Mouse (Mus musculus) CD4-positive, CD25-positive, alpha-beta regulatory T cell, adult 4 months (primary cell): ENCODE measurements around the gene Nt5c2. TPM values are rescaled to one million over a fixed set of nuclear protein-coding genes. Genes with fewer than 3 reads are reported as not detected.
A peak's percentile ranks its signal among the peaks of the same experiment; 100 is the strongest.
"Not testable (repeated sequence)": the region's sequence is repeated elsewhere in the genome, so short reads cannot be mapped to it uniquely, and the experiment has no call there.

ENCODE experiments used
- ATAC-seq: one replicate; pipeline ENCODE4 v1.8.0; 2017
- polyA plus RNA-seq, 2 experiments: library from polyadenylated mRNA; unstranded; fragments of 100-300 nt; shearing (Covaris generic); gene quantifications; one replicate each; pipeline ENCODE4 v1.2.1; 2017

The Nt5c2 gene
- polyA plus RNA-seq, 2 experiments from 2014 or later: 38.0 to 42.2 TPM

DNA sequence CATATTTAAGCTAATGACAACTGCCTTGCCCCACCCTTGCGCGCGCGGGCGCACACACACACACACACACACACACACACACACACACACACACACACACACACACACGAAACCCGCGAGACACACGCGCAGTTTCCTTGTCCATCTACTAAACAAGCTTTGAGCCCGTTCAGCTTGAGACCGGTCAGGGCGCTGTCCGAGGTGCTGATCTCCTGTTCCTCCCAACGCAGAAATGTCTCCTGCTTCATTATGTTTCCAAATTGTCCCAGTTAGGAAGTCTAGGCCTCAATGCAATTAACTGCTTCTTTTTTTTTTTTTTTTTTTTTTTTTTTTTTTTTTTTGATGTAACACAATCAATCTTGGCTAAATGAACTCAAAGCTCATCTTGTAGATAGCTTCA is 1.5 kb upstream of the Nt5c2 start:
- no peak for ATAC-seq

DNA sequence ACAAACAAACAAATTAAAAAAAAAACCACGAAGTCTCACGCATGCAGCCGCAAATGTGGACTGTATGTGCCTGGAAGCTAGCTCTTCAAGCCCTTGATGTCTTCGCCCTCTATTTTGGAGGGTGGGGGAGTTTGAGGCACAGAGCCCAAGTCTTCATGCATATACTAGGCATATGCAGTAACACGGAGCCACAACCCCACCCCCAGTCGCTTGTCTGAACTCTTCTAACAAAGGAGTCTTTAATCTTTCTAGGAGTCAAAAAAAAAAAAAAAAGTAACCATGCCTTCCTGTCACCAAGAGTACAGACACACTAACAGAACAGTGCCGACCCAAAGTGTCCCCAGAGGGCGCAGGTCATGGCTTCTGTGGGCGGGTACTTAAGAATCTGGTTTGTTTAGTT is 1.0 kb upstream of the Nt5c2 start:
- no peak for ATAC-seq

DNA sequence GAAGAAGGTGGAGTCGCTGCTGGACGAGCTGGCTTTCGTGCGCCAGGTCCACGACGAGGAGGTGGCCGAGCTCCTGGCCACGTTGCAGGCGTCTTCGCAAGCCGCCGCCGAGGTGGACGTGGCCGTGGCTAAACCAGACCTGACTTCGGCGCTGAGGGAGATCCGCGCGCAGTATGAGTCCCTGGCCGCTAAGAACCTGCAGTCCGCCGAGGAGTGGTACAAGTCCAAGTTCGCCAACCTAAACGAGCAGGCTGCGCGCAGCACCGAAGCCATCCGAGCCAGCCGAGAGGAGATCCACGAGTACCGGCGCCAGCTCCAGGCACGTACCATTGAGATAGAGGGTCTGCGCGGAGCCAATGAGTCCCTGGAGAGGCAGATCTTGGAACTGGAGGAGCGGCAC is 443 bp upstream of the Nt5c2 start:
- no peak for ATAC-seq

DNA sequence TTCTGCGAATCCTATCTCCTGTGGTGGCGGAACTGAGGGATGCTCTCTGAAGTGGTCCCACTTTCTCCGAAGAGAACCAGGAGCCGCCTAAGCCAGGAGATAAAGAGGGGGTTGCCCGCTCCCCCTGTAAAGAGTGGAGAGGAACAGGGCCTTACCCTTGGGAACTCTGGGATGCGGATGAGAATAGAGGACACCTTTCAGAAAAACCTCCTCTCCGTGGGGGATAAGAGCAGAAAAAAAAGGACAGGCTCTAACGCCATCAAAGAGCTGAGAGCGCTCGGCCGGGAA is 850 bp downstream of the Nt5c2 start:
- no peak for ATAC-seq

DNA sequence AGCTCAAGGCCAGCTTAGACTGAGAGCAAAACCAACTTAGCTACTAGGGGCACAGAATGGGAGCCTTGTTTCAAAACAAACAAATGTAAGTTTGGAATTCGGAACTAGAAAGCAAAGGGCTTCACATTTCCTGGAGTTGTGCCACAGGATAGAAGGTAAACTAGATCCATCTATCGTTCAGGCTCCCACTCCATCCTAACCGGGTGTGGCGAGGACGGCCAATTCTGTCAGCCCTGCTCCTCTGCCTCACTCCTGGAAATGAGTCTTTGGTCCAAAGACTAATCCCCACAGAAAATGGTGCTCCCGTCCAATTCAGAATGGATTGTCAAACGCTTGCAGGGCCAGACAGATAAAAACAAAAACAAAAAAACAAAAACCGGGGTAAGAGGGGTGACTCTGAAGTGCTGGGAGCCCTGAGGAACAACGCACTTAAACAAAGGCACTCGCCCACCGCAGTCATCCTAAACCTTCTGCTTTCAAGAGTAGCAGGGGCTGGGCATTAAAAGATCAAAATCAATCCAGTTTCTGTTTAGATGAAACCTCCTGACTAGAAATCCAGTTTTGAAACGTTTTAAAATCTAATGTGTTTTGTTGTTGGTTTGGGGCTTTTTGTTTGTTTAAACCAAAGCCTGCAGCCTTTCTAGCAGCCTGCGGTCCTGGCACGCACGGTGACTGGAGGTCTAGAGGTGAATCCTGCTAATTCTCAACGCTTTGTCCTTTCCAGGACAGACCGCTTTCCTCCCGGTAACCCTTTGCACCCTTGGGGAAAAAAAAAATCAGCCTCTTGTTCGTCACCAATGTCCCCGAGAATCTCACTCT is 1.4 kb downstream of the Nt5c2 start:
- ATAC-seq: no peak

DNA sequence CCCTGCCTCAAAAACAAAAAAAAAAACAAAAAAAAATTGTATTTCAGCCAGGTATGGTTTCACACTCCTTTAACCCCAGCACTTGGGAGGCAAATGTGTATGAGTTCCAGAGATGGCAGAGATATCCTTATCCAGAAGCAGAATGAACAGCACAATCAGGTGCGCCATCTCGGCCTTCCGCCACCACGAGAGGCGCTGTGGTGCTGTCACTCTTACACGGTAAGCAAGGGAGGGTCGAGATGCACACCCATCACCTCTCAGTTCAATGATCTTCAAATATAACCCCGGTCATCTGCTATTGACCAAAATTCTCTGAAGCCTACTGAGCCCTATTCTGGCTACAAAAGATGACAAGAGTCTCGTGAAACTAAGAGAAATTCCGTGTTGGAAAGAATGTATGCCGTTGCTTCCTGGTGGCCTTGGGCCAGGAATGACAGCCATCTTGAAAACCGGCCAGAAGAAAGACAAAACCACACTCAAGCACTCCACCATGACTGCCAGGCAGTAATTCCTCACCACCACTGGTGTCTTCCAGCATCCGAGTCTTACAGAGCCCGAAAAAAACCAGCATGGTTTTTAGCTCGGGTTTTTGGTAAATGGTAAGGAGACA is 2.3 kb downstream of the Nt5c2 start:
- no peak for ATAC-seq

DNA sequence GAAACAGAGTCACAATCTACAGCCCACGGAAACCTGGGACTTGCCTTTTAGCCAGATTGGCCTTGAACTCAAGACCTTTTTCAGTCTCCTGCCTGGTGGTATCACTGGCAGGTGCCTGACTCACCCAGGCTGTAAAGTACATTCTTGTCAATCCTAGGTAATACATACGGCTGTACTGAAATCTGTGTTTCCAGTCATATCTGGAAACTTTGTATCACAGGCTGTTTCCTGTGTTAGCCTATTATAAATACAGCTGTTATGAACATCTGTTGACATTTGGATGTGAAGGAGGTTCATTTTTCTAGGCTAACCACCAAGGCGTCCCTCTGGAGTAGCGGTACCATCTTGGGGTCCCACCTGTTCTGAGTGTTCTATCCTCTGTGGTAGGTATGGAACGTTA is 5.0 kb downstream of the Nt5c2 start:
- ATAC-seq: no peak

DNA sequence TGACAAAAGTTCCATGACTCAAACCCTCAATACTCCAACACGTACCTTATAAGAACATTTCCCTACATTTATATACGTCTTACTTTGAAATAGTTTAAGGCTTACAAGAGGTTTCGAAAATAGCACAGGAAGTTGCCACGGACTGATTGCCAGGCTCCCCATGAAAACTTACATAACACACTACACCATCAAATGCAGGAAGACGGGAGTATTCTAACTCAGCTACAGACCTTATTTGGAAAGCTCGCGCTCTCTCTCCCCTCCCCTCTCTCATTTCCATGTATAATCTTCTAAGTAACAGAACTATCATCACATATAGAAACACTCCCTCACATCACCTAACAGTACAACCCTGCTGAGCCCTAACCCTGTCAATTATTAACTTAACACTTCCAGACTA is 5.5 kb downstream of the Nt5c2 start:
- ATAC-seq: no peak

DNA sequence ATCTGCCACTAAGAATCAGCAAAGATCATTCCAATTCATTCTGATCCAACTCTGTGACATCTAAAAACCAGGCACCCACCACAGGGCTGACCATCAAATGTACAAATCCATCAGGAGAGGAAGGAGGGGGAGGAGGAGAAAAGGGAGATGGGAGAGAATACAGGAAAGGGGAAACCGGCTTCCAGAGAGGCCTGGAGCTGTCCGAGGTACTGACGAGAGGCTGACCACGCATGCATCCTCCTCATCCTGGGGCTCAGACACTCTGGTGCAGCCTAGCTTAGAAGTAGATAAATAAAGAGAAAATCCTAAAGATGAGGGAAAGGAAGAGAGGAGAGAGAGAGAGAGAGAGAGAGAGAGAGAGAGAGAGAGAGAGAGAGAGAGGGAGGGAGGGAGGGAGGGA is 8.6 kb downstream of the Nt5c2 start:
- no peak for ATAC-seq

DNA sequence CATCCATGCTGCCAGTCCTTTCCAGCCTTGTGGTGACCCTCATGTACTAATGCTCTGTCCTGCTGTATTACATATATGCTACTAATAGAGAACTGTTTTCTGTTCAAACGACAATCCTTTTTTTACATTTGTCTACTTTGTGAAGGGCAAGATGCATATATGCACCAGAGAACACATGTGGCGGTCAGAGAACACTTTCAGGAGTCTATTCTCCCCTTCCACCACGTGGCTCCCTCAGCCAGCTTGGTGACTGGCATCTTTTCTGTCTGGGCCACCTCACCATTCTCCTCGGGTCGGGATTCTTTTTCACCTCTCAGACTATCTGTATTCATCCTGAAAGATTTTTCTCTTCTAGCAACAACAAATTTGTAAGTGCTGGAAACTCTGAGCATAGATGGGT is 9.1 kb downstream of the Nt5c2 start:
- ATAC-seq: no peak

DNA sequence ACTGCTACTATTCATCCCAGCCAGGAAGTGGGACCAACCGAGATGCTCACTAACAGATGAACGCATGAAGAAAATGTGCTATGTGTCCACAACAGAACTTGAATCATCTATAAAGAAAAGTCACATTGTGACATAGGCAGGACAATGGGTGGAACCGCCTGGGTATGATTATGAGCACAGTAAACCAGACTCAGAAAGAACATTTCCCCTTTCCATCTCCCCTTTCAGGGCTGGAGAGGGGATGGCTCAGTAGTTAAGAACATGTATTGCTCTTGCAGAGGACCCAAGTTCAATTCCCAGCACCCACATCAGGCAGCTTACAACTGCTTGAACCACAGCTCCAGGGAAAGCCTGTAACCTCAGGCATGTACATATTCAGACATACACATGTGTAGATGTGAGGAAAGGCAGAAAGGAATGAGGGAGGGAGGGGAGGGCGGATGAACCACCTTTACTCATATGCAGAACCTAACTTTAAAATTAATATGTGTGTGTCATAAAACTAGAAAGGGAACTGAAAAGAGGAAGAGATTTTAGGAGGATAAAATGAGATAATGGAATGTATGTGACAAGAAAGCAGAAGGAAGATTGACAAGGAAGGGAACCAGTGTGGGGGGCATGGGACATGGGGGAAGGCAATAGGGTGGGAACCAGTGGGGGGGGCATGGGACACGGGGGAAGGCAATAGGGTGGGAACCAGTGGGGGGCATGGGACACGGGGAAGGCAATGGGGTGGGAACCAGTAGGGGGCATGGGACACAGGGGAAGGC is 11.0 kb downstream of the Nt5c2 start:
- no peak for ATAC-seq

DNA sequence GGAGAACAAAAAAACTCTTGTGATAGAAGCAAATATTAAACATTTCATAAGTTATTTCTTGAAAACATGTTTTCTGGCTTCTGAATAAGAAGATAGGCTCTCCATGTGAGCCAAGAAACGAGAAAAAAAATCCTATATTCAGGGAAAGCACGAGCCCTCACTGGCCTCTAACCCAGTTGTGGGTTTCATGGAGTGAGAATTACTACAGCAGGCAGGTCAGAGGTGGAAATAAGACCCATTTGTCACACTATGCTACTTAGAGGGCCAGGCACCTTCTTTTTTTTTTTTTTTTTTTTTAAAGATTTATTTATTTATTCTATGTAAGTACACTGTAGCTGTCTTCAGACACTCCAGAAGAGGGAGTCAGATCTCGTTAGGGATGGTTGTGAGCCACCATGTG is 14.6 kb downstream of the Nt5c2 start:
- ATAC-seq: not testable (repeated sequence)

DNA sequence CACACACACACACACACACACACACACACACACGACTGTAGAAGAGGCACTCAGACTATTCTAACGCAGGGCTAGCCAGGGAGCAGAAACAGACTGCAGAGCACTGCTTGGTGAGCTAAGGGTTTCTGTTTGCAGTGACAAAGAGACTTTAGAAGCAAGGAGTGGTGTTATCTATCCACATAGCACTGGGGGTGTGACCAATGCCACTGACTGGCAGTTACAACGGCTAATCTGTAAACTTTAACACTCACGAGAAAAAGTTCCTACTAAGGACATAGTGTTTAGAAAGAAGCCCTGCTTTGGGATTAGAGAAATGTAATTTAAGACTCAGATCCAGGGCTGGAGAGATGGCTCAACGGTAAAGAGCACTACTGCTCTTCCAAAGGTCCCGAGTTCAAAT is 15.2 kb downstream of the Nt5c2 start:
- no peak for ATAC-seq

DNA sequence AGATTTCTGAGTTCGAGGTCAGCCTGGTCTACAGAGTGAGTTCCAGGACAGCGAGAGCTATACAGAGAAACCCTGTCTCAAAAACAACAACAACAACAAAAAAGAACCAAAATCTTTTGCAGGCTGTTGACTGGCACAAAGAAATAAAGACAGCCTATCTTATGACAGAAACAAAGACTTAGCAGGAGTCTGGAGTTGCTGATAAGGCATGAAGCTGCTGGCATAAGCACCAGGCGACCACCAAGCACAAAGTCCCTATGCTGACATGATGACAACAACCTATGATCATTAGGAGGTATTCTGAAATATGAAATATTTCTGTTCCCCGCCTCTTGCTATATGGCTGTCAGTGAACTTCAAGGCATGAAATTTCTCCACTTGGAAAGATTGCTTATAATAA is 16.0 kb downstream of the Nt5c2 start:
- ATAC-seq: no peak

DNA sequence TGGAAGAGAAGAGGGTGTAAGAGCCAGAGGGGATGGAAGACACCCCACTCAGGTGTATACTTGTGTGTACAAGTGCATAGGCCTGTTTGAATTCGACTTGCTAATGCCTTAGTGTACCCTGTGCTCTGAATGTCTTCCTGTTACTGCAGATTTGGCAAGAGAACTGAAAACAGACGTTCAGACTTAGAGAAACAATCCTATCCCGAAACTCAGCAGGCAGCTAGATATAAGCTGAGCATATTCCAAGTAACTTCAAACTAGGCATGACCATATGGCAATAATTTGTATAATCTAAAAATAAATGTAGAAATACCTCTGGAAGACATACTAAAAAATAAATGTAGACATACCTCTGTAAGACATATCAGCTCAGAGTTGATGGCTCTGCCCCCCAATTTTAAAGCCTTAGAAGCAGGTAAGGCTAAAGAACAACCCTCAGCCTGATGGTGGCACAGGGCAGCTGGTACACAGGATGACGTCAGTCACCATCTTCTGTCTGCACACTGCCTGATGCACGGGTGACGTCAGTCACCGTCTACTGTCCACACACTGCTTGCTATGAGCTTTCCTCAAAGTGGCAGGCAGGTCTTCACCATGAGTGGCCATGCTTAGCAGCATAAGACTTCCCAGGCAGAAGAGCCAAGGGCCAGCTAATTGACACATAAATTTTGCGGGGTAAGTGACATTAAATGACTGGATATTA is 16.6 kb downstream of the Nt5c2 start:
- no peak for ATAC-seq

DNA sequence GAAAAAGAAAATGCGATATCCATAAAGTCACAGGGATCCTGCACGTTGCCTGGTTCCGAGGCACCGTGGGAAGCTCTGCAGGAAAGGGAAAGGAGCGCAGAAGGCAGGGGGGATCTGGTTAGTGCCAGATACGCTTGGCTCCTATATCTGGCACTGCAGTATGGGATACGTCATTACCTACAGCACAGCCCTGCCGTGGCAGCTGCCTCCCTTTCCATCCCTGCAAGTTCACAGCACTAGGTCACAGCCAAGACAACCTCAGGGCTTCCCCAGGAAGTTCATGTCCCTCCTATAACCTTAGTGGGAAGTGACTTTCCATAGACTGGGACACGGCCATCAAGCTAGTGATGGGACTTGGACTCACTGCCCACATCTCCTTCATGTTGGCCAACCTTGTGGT is 18.9 kb downstream of the Nt5c2 start:
- no peak for ATAC-seq

DNA sequence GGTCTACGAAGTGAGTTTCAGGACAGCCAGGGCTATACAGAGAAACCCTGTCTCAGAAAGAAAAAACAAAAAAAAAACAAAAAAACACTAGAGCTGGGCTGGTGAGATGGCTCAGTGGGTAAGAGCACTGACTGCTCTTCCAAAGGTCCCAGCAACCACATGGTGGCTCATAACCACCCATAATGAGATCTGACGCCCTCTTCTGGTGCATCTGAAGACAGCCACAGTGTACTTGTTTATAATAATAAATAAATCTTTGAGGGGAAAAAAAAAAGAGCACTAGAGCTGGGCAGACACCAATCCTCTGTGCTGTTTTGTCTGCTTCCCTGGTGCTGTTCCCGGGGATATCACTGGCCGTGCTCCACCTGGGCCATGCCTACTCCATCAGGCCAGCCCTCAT is 22.6 kb downstream of the Nt5c2 start:
- ATAC-seq: not testable (repeated sequence)

DNA sequence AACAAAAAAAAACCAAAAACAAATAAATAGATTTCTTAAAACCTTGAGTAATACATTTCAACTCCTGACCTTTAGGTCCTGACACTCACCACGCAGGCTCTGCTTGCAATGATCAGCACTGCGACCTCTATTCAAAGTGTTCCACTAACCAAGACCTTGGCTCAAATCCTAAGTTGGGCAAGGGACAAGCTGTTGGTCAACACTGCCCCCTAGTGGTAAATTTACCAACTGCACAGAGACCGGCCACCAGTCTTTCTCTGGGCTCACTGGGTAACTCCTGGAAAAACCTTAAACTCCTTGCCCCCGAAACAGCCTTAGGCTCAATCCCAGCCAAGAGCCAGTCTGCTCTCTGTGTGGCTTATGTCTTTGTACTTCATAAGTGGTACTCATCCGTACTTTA is 23.8 kb downstream of the Nt5c2 start:
- ATAC-seq: peak; percentile 74

DNA sequence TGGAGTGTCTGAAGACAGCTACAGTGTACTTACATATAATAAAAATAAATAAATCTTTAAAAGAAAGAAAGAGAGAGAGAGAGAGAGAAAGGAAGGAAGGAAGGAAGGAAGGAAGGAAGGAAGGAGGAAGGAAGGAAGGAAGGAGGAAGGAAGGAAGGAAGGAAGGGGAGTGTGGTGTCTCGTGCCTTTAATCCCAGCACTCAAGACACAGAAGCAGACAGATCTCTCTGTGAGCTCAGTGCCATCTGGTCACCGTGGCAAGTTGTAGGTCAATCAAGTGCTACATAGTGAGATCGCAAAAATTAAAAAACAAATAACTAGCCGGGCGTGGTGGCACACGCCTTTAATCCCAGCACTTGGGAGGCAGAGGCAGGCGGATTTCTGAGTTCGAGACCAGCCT is 24.3 kb downstream of the Nt5c2 start:
- not testable (repeated sequence) for ATAC-seq

DNA sequence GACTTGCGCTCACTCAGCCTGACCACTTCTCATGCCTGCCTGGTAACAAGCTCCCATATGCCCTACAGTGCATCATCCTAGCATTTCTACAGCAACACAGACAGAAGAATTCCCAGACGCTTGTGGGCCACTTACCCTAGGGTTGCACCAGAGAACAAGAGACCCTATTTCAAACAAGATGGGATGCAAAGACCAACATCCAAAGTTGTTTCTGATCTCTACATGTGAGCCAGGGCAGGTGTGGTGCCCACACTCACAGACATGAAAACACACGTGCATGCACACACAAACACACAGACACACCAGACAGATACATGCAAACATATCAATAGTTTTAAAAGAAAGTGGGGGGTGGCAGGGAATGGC is 24.8 kb downstream of the Nt5c2 start:
- no peak for ATAC-seq

DNA sequence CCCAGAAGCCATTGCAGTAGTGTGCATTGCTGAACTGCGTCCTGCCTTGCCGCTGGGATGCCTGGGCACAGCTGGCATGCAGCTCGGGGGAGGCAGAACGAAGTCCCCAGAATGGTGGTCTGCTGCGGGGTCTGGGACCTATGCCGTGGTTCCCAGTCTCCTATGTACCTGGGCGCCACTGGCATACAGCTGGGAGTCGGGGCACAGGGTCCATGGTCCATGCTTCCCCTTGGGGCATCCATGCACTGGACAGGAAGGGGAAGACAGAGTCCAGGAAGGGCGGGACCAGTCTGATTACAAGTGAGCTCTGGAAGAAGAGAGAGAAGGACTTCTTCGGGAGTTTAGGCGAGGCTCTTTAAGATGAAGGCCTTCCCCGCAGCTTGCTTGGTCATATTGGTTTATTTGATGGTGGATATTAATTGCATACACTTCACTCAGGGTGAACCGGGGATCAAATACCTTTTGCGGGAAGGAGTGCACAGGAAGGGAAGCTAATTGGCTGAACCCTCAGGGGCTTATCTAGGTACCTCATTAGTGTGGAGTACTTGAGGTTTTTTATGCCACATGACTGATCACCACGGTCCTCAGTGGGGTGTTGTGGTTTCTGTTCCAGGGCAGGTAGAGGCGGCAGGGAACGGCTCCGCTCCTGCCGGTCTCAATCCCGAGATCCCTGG is 25.3 kb downstream of the Nt5c2 start:
- ATAC-seq: no peak

DNA sequence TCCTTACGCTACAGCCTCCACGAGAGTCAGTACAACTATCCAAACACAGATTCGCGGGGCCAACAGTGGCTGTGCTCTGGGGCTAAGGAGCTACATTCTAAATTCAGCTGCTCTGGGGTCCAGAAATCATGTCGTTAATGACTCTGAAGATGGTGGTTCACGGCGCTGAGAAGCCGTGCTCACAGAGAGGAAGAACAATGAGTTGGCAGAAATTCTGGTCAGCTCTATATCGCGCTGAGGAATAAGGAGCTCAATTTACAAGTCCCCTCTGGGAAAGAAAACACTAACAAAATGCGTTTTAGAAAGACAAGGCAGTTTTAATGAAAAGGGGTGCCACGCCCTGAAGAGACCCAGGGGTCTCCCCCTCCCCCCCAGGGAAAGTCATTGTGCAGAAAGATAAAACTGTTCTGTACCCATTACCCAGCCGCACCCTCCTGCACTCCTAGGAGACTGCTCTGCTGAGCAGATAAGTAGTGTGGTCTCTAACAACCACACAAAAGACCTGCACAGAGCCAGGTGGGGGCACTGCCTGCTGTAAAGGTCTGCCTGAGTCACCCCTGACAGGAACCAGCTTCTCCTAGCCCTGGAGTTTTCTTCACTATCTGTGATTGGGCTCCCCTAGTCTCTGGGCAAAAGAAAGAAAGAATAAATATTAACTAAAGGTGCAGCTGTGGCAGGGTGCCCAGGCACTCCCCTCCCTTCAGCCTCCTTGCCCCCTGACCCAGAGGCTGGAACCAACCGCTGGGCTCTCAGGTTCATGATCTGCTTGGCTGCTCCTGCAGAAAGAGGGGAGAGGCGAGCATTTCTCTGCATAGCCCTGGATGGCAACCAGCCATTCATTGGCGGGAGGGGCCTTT is 26.5 kb downstream of the Nt5c2 start:
- ATAC-seq: no peak
